Mouse (Mus musculus) CD4-positive, CD25-positive, alpha-beta regulatory T cell (primary cell): Measurements from ENCODE around the gene Trpc4. TPM values are rescaled to one million over a fixed set of nuclear protein-coding genes. Genes with fewer than 3 reads are reported as not detected.

Experiments used
- polyA plus RNA-seq: library from polyadenylated mRNA; unstranded; fragments of 100-300 nt; shearing (Covaris generic); gene quantifications from one replicate; pipeline ENCODE4 v1.2.1, GENCODE M21; 2017

Trpc4 gene
- polyA plus RNA-seq: 0.10 TPM

GRCm38 (mm10) chr3:54155639-54156315, at the start of gene Trpc4:
Trpc4 (plus strand) TSS chr3:54156035.

GRCm38 (mm10) chr3:54360897-54361296, 205.1 kb downstream of the Trpc4 start, which contains the start of gene Postn:
Postn (plus strand) TSS chr3:54361109.

Other genes with a start within 250 kb of the Trpc4 start
- 0.44 TPM for gene Postn, start 205.1 kb downstream of the Trpc4 start, polyA plus RNA-seq